Mouse (Mus musculus): ENCODE data around the gene Actl6a. TPM values are rescaled to one million over a fixed set of nuclear protein-coding genes. Genes with fewer than 3 reads are reported as not detected.
"Not testable (repeated sequence)": the region's sequence is repeated elsewhere in the genome, so short reads cannot be mapped to it uniquely, and the experiment has no call there.

The Actl6a gene
- total RNA-seq, 2 experiments from 2014 or later, result 18.0 to 21.4 TPM

DNA sequence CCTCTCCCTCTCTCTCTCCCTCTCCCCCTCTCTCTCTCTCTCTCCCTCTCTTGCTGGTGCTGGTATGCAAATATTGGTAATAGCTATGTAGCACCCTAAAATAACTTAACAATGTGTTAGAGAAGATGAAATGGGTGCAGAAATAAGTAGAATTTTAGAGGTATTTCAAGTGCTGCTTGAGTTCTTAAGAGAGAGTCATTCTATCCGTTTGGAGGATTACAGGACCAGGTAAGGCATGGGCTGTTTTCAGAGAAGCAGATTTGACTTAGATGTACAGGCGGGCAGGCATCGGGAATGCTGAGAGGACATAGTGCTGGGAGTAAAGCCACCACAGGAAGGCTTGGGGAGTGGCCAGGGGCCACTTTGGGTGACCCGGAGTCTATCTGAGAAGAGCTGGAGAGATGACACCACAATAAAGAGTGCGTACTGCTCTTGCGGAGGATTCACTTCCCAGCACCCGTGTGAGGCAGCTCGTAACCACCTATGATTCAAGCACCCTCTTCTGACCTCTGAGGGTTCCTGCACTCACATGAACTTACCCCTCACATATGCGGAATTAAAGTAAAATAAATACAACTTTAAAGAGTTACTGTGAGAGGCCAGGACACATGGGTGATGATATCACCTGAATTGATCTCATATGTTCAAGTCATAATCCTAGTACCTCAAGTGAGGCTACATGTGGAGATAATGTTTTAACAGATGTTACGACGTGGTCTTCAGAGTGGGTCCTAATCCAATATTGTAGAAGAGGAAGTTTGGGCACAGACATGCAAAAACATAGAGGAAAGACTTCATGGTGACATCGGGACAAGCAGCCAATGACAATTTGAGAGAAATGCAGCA lies 11.1 kb upstream of the Actl6a start:
- DNase-seq, result no peak

GRCm38 (mm10) chr3:32695583-32695980 lies 10.5 kb upstream of the Actl6a start:
- no peak for DNase-seq

DNA sequence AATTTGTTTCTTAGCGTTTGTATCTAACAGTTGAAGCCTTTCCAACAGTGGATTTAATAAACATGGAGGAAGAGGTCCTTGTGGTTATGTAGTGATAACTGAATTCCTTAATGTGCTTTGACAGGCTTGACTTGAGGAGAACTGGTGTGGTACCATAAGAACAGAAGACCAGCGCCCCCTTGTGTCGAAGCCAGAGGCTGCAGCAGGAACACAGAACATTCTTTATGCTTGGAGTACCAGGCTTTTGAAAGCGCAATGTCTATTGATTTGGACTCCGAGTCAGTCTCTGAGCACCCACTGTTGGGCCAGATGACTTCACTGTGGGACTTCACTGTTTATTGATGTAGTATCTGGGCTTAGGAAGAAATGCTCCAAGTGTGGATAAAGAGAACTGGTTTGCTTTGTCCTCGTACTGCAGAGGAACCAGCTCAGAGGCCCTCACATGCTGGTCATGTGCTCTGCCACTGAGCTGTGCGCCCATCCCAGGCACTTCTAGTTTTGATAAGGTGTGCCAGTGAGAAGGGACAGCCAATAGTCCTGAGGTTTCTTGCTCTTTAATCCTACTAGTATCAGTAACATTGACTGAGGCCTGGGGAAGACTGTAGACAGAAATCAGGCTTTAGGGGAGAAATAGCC lies 7.8 kb upstream of the Actl6a start:
- DNase-seq, result peak; percentile 90 to 91

DNA sequence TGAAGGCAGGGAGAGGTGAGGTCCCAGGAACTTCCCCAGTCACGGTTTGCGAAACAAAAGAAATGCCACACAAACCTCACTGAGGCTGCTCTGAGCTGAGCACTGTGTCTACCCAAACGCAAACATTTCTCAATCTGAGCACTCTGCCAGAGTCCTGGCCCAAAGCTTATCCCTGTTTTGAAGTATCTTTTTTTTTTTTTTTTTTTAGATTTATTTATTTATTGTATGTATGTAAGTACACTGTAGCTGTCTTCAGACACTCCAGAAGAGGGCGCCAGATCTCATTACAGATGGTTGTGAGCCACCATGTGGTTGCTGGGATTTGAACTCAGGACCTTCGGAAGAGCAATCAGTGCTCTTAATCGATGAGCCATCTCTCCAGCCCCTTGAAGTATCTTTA lies 2.1 kb upstream of the Actl6a start:
- not testable (repeated sequence) for DNase-seq

DNA sequence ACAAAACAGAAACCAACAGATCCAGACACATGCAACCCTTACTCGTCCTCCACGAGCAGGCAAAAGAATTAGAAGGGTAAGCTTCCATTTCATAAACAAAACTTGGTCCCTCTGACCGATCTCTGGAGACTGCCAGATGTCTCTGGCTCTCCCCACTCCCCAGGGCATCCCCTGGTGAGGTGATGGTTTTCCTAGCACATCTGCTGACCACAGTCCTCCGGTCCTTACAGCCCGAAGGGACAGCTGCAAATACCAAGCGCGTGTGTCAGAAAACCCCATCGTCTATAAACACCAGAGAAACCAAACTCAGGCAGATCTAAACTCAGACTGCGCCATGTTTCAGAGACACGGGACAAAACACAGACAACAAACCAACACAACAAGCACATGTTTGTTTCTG lies 1.5 kb upstream of the Actl6a start:
- not testable (repeated sequence) for DNase-seq

GRCm38 (mm10) chr3:32708052-32708367 lies 1.9 kb downstream of the Actl6a start:
- no peak for DNase-seq

DNA sequence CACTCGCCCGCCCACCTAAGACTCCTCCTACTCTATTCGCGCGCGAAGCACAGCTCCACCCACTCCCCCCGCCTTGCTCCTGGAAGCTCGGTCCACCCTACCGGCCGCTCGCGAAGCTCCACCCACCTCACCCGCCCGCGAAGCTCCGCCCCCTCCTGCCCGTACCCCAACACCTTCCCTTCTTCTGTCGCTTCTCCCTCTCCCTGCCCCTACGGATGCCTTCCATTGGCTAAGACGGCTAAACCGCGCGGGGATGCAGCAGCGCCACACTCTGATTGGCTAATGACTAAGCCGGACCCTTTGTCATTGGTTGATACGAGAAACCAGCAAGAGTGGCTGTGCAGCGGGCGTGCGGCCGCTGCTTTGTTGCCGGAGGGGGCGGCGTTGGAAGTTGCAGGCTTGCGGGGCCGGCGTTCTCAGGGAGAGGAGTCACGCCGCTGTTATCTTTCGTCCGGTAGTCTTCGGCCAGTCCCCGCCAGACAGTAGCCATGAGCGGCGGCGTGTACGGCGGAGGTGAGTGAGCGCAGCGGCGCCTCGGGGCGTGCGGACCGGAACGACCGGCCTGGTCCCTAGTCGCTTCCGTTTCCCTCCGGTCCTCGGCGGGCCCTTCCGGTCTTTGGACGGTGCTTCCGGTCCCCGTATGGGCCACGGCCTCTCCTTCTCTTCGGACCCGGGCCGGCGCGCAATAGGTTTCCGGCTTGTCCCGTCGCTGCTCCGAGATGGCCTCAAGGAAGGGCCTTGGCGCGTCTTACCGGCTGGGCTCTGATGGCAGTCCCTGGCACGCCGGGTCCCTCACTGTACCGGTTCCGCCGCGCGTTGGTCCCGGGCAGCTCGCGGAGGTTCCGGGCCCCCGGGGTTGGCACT lies 2.5 kb downstream of the Actl6a start:
- DNase-seq, result peak; percentile 96 to 97

DNA sequence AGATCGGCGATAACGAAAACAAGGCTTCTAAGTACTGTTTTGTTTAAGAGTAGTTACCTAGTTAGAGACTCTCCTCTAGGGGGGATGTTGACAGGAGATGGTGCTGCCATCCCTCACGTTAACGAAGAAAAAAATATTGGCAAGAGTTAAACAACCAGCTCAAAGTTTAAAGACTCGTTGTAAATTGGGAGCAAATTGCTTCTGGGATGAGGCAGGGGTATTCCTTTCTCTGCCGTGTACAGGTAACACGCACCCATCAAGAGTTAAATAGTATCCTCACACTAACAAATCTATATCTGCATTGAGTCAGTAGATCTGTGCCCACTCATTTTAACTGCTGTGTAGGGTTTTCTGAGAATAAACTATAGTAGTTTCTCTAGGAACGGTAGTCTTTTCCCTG lies 3.3 kb downstream of the Actl6a start:
- DNase-seq, result no peak

DNA sequence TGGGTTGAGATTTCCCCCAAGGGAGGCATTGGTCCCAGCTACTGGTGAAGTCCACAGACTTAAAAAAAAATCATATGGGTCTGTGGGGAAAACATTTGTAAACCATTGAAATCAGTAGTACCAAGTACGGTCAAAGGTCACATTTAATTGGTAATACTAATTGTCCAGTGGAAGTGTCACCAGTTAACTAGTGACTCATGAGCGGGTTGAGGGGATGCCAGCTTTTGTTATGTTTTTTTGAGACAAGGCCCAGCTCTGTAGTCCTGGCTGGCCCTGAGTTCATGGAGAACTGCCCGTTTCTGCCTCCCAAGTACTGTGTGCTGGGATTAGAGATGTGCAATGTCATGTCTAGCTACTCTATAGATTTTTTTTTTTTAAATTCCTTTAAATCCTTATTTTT lies 7.6 kb downstream of the Actl6a start:
- no peak for DNase-seq

DNA sequence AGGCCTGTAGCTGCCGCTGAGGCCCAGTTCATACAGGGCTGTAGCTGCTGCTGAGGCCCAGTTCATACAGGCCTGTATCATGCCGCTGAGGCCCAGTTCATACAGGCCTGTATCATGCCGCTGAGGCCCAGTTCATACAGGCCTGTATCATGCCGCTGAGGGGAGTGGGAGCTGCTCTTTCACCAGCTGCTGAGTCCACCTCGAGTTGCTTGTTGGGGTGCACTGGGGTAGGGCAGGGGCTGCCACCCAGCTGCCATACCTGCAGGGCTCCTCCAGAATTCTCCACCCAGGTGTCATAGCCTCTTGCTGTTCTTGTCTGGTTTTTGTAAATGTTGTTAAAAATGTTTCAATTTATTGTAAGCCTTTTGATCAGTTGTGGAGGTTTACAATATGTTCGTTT lies 11.3 kb downstream of the Actl6a start:
- not testable (repeated sequence) for DNase-seq

DNA sequence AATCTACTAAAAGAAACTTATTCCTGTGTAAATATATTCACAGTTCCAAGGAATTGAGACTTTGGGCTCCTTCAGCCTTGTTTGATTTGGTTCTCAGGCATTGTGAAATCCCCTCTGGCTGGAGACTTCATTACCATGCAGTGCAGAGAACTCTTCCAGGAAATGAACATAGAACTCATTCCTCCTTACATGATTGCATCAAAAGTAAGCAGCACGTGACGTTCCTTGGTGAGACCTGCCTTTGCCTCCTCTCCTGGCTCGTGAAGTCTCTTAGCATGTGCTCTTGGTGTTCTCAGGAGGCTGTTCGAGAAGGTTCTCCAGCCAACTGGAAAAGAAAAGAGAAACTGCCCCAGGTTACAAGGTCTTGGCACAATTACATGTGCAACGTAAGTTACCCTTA lies 12.2 kb downstream of the Actl6a start:
- DNase-seq, result no peak

- no peak for DNase-seq
These were observed 18.1 kb downstream of the Actl6a start for GRCm38 (mm10) chr3:32724191-32724590.

DNA sequence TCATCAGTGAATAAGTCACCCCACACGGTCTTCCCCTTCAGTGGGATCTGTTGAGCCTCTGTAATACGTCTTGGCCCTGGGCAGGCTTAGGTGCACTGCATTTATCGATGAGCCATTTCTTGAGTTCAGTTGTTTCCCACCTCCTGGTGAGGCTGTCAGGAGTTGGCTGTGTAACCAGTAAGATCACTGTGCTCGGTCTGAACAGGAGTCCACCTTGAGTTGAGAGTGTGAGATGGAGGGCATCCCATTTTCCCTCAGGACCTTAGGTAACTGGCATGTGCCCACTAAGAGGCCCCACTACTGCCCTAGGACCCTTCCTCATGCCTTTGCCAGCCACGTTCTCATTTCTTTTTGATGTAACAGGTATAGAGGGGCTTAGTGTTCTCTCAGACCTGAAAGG lies 19.9 kb downstream of the Actl6a start:
- DNase-seq, result no peak

GRCm38 (mm10) chr3:32727861-32728260 lies 21.8 kb downstream of the Actl6a start:
- DNase-seq, result no peak

DNA sequence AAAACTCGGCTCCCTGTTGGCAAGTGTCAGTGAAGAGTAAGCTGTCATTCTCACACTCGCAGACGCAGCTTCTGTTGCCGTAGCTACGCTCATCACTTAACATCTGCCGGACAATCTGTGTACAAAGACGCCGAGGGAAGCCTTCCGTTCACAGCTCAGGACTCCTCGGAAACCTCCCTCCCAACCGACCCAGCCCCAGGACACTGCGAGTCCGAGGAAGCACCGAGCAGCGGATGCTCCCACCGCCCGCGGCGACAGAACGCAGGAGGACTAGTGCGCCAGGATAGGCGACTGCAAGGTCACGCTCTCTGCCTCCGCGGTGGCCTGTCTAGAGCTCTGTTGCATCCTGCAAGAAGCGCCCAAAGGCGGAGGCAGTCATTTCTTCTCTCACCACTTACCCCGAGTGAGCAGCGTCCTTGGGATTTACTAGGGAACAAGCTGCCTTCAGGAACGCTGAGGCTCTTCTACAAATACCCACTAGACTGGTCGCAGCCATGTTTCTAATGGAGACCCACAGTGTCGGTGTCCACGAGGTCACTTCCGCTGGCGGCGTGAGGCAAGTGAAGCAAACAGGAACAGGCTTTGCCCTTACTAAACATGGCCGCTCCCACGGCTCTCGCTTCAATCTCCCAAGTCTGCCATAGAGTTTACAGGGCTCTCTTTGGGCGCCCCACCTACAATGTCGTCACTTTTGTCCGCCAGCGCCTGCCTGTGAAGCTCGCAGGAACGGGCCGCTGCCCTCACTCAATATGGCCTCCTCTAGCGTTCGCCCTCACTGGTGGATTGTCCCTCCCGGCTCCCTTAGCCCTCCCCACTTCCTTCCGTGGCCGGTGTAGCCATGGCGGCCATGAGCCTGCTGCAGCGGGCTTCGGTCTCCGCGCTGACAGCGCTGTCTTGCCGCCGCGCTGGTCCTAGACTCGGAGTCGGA lies 30.4 kb downstream of the Actl6a start, which contains the start of gene Ndufb5:
TSS of gene Ndufb5 (plus strand) at position 747 of the 928 bp plus-strand sequence.
- peak; percentile 98 to 99 for DNase-seq

- no peak for DNase-seq
These were observed 31.1 kb downstream of the Actl6a start, which contains the start of gene Mrpl47 for GRCm38 (mm10) chr3:32737172-32737655. Gene Mrpl47 (minus strand): TSS chr3:32737605.

DNA sequence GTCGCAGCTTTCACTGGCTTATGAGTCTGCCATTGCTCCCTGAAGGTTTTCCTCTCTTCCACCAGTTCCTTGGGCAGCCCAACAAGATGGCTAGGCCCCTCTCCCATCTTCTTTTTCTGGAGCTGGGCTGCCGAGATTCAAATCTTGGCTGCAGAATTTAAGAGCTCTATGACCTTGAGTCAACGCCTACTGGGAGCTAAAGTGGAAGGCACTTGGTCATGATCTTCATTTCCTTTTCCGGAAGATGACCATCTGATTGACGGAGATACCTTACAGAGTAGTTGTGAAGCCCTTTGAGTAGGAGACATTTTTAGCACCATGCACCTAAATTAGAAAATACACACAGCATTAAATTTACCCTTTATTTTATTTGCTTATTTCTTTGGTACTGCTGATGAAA lies 32.5 kb downstream of the Actl6a start:
- no peak for DNase-seq

DNA sequence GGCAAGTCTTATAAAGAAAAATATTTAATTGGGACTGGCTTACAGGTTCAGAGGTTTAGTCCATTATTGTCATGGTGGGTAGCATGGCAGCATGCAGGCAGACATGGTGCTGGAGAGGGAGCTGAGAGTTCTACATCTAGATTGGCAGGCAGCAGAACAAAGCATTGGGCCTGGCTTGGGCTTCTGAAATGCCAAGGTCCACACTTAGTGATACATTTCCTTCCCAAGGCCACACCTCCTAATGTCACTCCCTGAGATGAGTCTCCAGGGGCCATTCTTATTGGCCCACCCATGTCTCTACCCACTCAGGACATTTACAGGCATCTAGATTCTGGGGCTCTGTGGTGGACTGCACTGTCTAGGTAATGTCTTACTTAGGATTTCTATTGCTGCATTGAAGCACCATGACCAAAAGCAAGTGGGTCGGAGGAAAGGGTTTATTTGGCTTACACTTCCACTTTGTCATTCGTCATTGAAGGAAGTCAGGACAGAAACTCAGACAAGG lies 36.2 kb downstream of the Actl6a start:
- DNase-seq, result no peak

GRCm38 (mm10) chr3:32745001-32745400 lies 38.9 kb downstream of the Actl6a start:
- DNase-seq, result no peak

GRCm38 (mm10) chr3:32745426-32745825 lies 39.3 kb downstream of the Actl6a start:
- DNase-seq, result not testable (repeated sequence)

DNA sequence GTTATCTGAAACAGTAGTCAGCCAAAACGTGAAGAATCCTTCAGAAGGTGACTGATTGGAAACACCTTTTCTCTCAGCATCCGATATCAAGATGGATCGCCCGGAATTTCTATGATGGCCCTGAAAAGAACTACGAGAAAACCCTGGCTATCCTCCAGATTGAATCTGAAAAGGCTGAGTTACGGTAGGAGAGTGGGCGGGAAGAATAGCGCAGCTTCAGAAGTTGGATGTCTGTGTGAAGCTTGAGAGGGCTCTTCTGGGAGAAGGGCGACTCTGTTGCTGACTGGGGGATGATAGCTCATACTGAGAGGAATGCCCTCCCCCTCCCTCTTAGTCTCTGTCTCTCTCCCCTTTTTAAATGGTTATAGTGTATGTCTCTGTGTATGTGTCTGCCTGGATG lies 42.3 kb downstream of the Actl6a start:
- DNase-seq, result no peak

Data from layer of hippocampus, postnatal 36 days (tissue).